In the genomic region with DNA sequence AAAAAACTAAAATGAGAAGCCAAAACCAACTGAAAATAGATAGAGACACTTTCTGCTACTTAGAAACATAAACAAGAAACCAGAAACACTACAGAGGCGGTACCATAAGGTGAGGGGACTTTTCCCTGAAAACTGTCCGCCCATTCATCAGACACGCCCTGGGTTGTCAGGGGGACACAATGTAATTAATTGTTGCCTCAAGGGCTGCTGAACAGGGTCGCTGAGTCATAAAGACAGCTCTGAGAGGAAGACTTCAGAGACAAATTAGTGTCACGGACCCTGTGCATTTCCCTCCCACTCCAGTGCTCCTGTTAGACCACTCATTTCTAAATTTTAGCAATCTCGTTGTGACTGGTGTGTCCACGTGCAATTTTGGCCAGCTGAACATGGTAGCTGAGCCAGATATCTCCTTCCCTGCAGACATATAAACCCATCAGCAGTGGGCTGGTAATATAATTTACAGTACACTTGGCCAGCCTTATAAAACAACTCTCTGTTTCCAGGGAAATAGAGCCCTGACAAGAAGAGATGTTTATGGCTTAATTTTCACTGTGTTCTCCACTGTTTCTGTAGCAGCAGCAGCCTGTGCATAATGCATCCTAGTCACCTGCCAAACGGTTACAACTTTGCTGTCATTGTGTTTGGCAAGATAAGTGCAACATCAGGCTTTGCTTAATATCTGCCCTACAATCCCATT, we compare ENCODE assay signal across 19 mouse cellular contexts.
DNase-seq lines count a peak whose midpoint lies in the region; ATAC-seq and TF ChIP-seq lines count a peak whose summit lies in the region.
"Had no signal": no experiment of that assay in that cellular context is flagged by ENCODE, and none has a peak within 500 bp of the region (broad histone marks: within the 10 kb centered on the region; RNA-seq: fewer than 3 reads in every experiment).

No protein-coding gene starts in this region.

- no peak for TF ChIP-seq CTCF in lung, embryonic 14.5 days (IDR thresholded peaks at IDR 0.05; ENCODE audit: low read depth)
- no peak for TF ChIP-seq CTCF in lung, postnatal 0 days (IDR thresholded peaks at IDR 0.05)
- TF ChIP-seq CTCF in stomach, postnatal 0 days (IDR thresholded peaks at IDR 0.05; ENCODE audit: low read depth) = no peak

- H3K4me3 ChIP-seq in hindbrain, embryonic 15.5 days = no peak overlapping the region
- H3K4me3 ChIP-seq in hindbrain, embryonic 12.5 days = no peak overlapping the region
- no peak overlapping the region for H3K4me3 ChIP-seq in lung, embryonic 14.5 days (ENCODE audit: low read depth, low read length)
- no peak overlapping the region for H3K4me3 ChIP-seq in lung, postnatal 0 days (ENCODE audit: low read depth, low read length)
- no peak overlapping the region for H3K4me3 ChIP-seq in neural tube, embryonic 14.5 days (ENCODE audit: low read depth, low read length)
- no peak overlapping the region for H3K4me3 ChIP-seq in stomach, postnatal 0 days (ENCODE audit: low read depth, low read length)
- H3K4me3 ChIP-seq: left cerebral cortex, adult 2 months; limb, embryonic 13.5 days; liver, embryonic 15.5 days; midbrain, embryonic 12.5 days; stomach, embryonic 15.5 days had no signal

- no peak for TF ChIP-seq EP300 in lung, postnatal 0 days (IDR thresholded peaks at IDR 0.05)
- TF ChIP-seq EP300 in stomach, postnatal 0 days (optimal IDR thresholded peaks at IDR 0.05) = no peak

- H3K4me1 ChIP-seq in hindbrain, embryonic 15.5 days (replicated peaks) = no peaks in the 10 kb centered on the region; the same call in 1 of the 2 replicates
- H3K4me1 ChIP-seq in hindbrain, embryonic 12.5 days = no peaks in the 10 kb centered on the region
- no peaks in the 10 kb centered on the region for H3K4me1 ChIP-seq in lung, embryonic 14.5 days (ENCODE audit: insufficient read depth)
- H3K4me1 ChIP-seq in lung, postnatal 0 days (ENCODE audit: insufficient read depth, low read depth, low read length) = no peaks in the 10 kb centered on the region
- H3K4me1 ChIP-seq in neural tube, embryonic 14.5 days (ENCODE audit: control insufficient read depth, insufficient read depth, low read length) = peaks cover 9% of the 10 kb centered on the region
- H3K4me1 ChIP-seq in stomach, postnatal 0 days (replicated peaks; ENCODE audit: control insufficient read depth, insufficient read depth) = no peaks in the 10 kb centered on the region
- H3K4me1 ChIP-seq: limb, embryonic 13.5 days; liver, embryonic 15.5 days; midbrain, embryonic 12.5 days; stomach, embryonic 15.5 days had no signal

- peak; percentile 23; the same call in 1 of the 2 replicates for ATAC-seq in hindbrain, embryonic 15.5 days (ENCODE audit: low FRiP score, low read depth)
- no peak for ATAC-seq in hindbrain, embryonic 12.5 days (ENCODE audit: low FRiP score)
- peak; percentile 38; the same call in 1 of the 2 replicates for ATAC-seq in lung, embryonic 14.5 days (ENCODE audit: insufficient read depth)
- no peak for ATAC-seq in lung, postnatal 0 days
- ATAC-seq in neural tube, embryonic 14.5 days (ENCODE audit: low read depth) = peak; percentile 74; the same call in 1 of the 2 replicates
- no peak for ATAC-seq in stomach, postnatal 0 days (ENCODE audit: low FRiP score, low TSS enrichment)
- ATAC-seq: forebrain, embryonic 14.5 days had no signal

- WGBS in hindbrain, embryonic 15.5 days = 20% methylated on average over 8 of the region's 8 CpGs
- 38% methylated on average over 8 of the region's 8 CpGs for WGBS in hindbrain, embryonic 12.5 days
- 42% methylated on average over 8 of the region's 8 CpGs for WGBS in lung, embryonic 14.5 days
- WGBS in lung, postnatal 0 days = 44% methylated on average over 8 of the region's 8 CpGs
- 18% methylated on average over 8 of the region's 8 CpGs for WGBS in neural tube, embryonic 14.5 days
- WGBS in stomach, postnatal 0 days = 32% methylated on average over 8 of the region's 8 CpGs

- H3K9ac ChIP-seq in hindbrain, embryonic 15.5 days = no peak overlapping the region
- no peak overlapping the region for H3K9ac ChIP-seq in hindbrain, embryonic 12.5 days
- no peak overlapping the region for H3K9ac ChIP-seq in lung, embryonic 14.5 days
- H3K9ac ChIP-seq in lung, postnatal 0 days (replicated peaks; ENCODE audit: low read depth) = no peak overlapping the region
- H3K9ac ChIP-seq in neural tube, embryonic 14.5 days (replicated peaks; ENCODE audit: low read depth, low read length) = no peak overlapping the region
- no peak overlapping the region for H3K9ac ChIP-seq in stomach, postnatal 0 days (ENCODE audit: low read length)
- H3K9ac ChIP-seq: limb, embryonic 13.5 days; liver, embryonic 15.5 days; midbrain, embryonic 12.5 days; stomach, embryonic 15.5 days had no signal

- no peaks in the 10 kb centered on the region for H3K9me3 ChIP-seq in hindbrain, embryonic 15.5 days
- H3K9me3 ChIP-seq in hindbrain, embryonic 12.5 days (replicated peaks) = no peaks in the 10 kb centered on the region
- no peaks in the 10 kb centered on the region for H3K9me3 ChIP-seq in lung, embryonic 14.5 days (ENCODE audit: low read depth, low read length)
- no peaks in the 10 kb centered on the region for H3K9me3 ChIP-seq in lung, postnatal 0 days (ENCODE audit: low read length)
- no peaks in the 10 kb centered on the region for H3K9me3 ChIP-seq in neural tube, embryonic 14.5 days (ENCODE audit: control insufficient read depth, low read length)
- no peaks in the 10 kb centered on the region for H3K9me3 ChIP-seq in stomach, postnatal 0 days (ENCODE audit: control insufficient read depth, low read length)
- H3K9me3 ChIP-seq: limb, embryonic 13.5 days; liver, embryonic 15.5 days; midbrain, embryonic 12.5 days; stomach, embryonic 15.5 days had no signal

- DNase-seq in lung, embryonic 14.5 days = no peak
- no peak for DNase-seq in lung, postnatal 0 days (ENCODE audit: low spot score)
- peak; percentile 26 for DNase-seq in embryo, embryonic 10.5 days (ENCODE audit: low spot score)
- no peak for DNase-seq in stomach, postnatal 0 days (ENCODE audit: low spot score)
- no peak for DNase-seq in cerebellum, postnatal 25 days
- DNase-seq: cerebellum, postnatal 36 days; heart, adult 18-20 months; kidney, postnatal 36 days; lung, postnatal 4 days; thymus, postnatal 25 days had no signal

- H3K4me2 ChIP-seq in hindbrain, embryonic 15.5 days = no peak overlapping the region
- H3K4me2 ChIP-seq in hindbrain, embryonic 12.5 days (replicated peaks) = no peak overlapping the region
- no peak overlapping the region for H3K4me2 ChIP-seq in lung, embryonic 14.5 days
- H3K4me2 ChIP-seq in lung, postnatal 0 days (replicated peaks; ENCODE audit: low read depth, low read length) = no peak overlapping the region
- no peak overlapping the region for H3K4me2 ChIP-seq in neural tube, embryonic 14.5 days (ENCODE audit: low read depth, low read length)
- H3K4me2 ChIP-seq in stomach, postnatal 0 days (replicated peaks; ENCODE audit: low read depth) = no peak overlapping the region
- H3K4me2 ChIP-seq: limb, embryonic 13.5 days; liver, embryonic 15.5 days; midbrain, embryonic 12.5 days; stomach, embryonic 15.5 days had no signal

- no peaks in the 10 kb centered on the region for H3K27me3 ChIP-seq in hindbrain, embryonic 15.5 days
- no peaks in the 10 kb centered on the region for H3K27me3 ChIP-seq in hindbrain, embryonic 12.5 days
- H3K27me3 ChIP-seq in lung, embryonic 14.5 days (ENCODE audit: insufficient read depth, low read length) = no peaks in the 10 kb centered on the region
- no peaks in the 10 kb centered on the region for H3K27me3 ChIP-seq in lung, postnatal 0 days (replicated peaks; ENCODE audit: insufficient read depth, low read length)
- H3K27me3 ChIP-seq in neural tube, embryonic 14.5 days (ENCODE audit: control insufficient read depth, insufficient read depth, low read length) = no peaks in the 10 kb centered on the region
- H3K27me3 ChIP-seq in stomach, postnatal 0 days (ENCODE audit: control insufficient read depth, insufficient read depth, low read length) = no peaks in the 10 kb centered on the region
- H3K27me3 ChIP-seq: limb, embryonic 13.5 days; liver, embryonic 15.5 days; midbrain, embryonic 12.5 days; stomach, embryonic 15.5 days had no signal

- no peaks in the 10 kb centered on the region for H3K36me3 ChIP-seq in hindbrain, embryonic 15.5 days
- no peaks in the 10 kb centered on the region for H3K36me3 ChIP-seq in hindbrain, embryonic 12.5 days
- H3K36me3 ChIP-seq in lung, embryonic 14.5 days (ENCODE audit: insufficient read depth) = no peaks in the 10 kb centered on the region
- H3K36me3 ChIP-seq in lung, postnatal 0 days (ENCODE audit: insufficient read depth, low read length) = no peaks in the 10 kb centered on the region
- H3K36me3 ChIP-seq in neural tube, embryonic 14.5 days (ENCODE audit: control insufficient read depth, insufficient read depth, low read length) = no peaks in the 10 kb centered on the region
- no peaks in the 10 kb centered on the region for H3K36me3 ChIP-seq in stomach, postnatal 0 days (ENCODE audit: control insufficient read depth, insufficient read depth, low read length)
- H3K36me3 ChIP-seq: limb, embryonic 13.5 days; liver, embryonic 15.5 days; midbrain, embryonic 12.5 days; stomach, embryonic 15.5 days had no signal

- no peak overlapping the region for H3K27ac ChIP-seq in hindbrain, embryonic 15.5 days (replicated peaks)
- H3K27ac ChIP-seq in hindbrain, embryonic 12.5 days = no peak overlapping the region
- no peak overlapping the region for H3K27ac ChIP-seq in lung, embryonic 14.5 days (ENCODE audit: low read depth)
- H3K27ac ChIP-seq in lung, postnatal 0 days (ENCODE audit: low read length) = no peak overlapping the region
- H3K27ac ChIP-seq in neural tube, embryonic 14.5 days (ENCODE audit: low read depth, low read length) = no peak overlapping the region
- H3K27ac ChIP-seq in stomach, postnatal 0 days (replicated peaks) = no peak overlapping the region
- H3K27ac ChIP-seq: left cerebral cortex, adult 2 months; limb, embryonic 13.5 days; liver, embryonic 15.5 days; midbrain, embryonic 12.5 days; stomach, embryonic 15.5 days had no signal

Comparison
In these comparisons a context has a peak if more than half of its experiments do, and no peak if none do; other contexts are left out.
1. ATAC-seq: peak in hindbrain, embryonic 15.5 days (single experiment), lung, embryonic 14.5 days (single experiment) and neural tube, embryonic 14.5 days (single experiment); none in hindbrain, embryonic 12.5 days (single experiment), lung, postnatal 0 days (single experiment) and stomach, postnatal 0 days (single experiment).